Mouse (Mus musculus) layer of hippocampus, adult 8-10 months (tissue): ENCODE data around the gene Sh3kbp1. TPM values are rescaled to one million over a fixed set of nuclear protein-coding genes. Genes with fewer than 3 reads are reported as not detected.
A peak's percentile ranks its signal among the peaks of the same experiment; 100 is the strongest.

Experiments used
- DNase-seq, 2 experiments: peaks; one replicate each; pipeline ENCODE4 v3.0.0; 2022; ENCODE audit warnings: low spot score in 2 of 2
- total RNA-seq, 4 experiments: library from RNA; stranded (reverse); gene quantifications; 2 replicates each; pipeline ENCODE4 v1.2.4; 2022

Gene Sh3kbp1
- total RNA-seq, 4 experiments from 2014 or later = 36.8 to 41.6 (median 37.9) TPM

DNA sequence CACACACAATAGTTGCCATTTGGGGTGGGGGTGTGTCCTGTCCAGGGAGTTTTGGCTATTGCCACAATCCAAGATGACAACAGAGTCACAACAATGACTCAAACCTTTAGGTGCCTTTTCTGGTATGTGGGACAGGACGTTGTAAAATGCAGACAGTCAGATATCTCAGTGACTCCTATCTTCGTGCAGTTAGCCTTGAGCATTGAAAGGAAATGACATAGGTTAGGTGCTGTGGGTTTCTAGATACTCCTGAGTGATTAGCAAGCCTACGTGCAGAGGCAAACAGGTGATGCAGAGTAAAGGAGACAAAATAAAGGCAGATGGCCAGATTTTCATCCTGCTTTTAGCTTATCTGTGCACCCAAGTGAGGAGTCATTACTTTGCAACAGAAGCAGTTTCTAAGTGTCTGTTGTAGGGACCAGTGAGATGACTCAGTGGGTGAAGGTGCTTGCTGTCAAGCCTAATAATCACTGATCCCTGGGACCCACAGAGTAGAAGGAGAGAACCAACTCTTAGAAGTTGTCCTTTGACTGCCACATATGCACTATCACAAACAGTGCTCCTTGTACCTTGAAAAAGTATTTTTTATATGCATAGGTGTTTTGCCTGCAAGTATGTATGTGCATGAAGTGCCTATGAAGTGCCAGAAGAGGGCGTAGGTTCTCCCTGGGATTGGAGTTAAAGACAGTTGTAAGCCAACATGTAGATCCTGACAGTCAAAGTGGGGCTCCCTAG lies 50.7 kb downstream of the Sh3kbp1 start:
- DNase-seq = no peak

GRCm38 (mm10) chrX:159678320-159678835 lies 51.3 kb downstream of the Sh3kbp1 start:
- DNase-seq = no peak

DNA sequence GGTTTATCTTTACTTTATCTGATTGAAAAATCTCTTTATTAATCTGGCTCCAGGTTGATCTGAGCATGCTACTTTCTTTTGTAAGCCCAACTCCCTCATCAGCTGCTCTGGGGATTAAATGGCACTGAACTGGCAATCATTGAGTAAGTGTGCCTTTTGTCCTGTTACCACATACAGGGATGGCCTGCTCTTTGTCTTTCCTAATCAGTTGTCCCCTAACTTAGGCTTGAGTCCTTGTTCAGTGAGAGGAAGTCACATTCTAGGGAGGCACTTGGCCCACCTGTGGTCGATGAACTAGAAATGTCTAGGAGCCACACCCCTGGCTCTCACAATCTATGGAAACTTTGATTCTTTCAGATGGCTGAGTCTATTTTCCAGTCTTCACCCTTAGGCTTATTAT lies 58.4 kb downstream of the Sh3kbp1 start:
- no peak for DNase-seq

- no peak for DNase-seq
These were observed 59.8 kb downstream of the Sh3kbp1 start for GRCm38 (mm10) chrX:159686850-159687249.

DNA sequence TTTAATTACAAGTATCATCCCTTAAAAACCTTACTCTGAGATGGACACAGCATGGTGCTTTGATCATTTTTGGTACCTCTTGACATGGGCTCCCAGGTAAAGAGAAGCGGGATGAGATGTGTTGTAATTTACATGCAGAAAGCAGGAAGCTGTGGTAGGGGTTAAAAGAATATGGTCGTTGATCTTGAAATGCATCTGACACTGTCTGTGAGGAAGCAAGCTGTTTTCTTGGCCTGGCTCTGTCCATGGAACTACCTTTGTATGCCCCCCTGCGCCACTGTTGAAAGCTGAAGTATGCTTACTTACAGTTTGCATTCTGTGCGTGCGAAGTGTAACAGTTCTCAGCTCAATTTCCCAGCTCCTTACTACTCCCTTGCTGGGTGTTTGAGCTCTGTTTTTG lies 61.6 kb downstream of the Sh3kbp1 start:
- DNase-seq = no peak

DNA sequence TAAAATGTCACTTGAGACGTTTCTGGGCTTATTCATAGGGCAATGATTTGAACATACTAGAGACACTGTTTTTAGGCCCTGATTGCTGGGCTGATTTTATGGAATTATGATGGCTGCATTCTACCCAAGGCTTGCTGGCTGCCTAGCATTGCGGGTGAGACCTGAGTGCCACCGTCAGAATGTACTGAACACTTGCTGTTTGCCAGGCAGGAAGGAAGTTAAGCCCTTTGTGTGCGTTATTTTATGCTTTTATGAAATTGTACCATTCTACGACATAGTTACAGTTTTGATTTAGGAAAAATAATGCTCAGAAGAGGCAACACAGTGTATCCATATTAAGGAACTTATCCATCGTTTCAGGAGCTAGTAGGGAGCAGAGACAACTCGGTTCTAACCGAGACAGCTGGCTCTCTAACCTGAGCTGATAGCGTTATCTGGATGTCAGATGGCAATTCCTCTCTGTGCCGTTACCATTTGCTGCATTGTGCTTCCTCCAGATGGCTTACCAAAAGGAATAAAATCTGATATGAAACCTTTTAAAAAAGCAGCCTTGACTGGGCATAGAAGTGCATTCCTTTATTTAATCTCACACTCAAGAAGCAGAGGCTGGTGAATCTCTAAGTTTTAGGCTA lies 62.8 kb downstream of the Sh3kbp1 start:
- peak in 1 of 2 experiments; percentile 28 for DNase-seq

DNA sequence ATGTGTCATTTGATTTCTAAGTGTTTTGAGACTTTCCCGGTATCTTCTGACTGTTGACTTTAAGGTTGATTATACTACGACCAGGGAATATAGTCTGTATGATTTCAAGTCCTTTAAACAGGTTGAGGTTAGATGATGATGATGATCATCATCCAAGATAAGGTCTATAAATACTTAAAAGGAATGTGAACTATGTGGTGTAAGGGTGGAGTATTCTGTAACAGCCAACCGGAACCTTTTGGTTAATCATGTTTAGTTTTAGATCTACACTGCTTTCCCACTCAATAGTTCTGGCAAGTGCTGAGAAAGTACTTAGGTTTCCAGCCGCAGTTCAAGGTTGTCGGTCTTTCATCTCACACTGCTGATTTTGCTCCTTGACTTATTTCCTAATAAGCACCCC lies 66.1 kb downstream of the Sh3kbp1 start:
- no peak for DNase-seq

GRCm38 (mm10) chrX:159696545-159696944 lies 69.5 kb downstream of the Sh3kbp1 start:
- no peak for DNase-seq

DNA sequence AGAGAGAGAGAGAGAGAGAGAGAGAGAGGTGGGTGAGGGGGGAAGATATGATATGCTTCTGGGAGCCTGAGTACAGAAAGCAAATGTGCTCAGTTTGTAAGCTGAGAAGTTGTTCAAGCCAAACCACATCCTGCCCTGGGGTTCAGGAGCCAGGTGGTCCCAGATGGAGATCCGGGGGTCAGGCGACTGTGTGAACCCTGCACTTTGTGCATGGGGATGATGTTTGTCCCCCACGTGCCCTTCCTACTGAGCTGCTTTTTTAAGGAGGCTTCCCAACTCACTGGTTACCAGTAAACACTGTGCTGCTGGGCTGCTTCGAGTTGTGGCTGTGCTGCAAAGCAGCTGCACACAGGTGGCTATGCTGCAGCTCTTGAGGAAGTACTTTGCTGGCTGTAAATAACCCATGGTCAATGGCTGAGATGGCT lies 70.0 kb downstream of the Sh3kbp1 start:
- DNase-seq = no peak

GRCm38 (mm10) chrX:159702850-159703249 lies 75.8 kb downstream of the Sh3kbp1 start:
- DNase-seq = no peak

- no peak for DNase-seq
These were observed 77.4 kb downstream of the Sh3kbp1 start for GRCm38 (mm10) chrX:159704381-159705004.

DNA sequence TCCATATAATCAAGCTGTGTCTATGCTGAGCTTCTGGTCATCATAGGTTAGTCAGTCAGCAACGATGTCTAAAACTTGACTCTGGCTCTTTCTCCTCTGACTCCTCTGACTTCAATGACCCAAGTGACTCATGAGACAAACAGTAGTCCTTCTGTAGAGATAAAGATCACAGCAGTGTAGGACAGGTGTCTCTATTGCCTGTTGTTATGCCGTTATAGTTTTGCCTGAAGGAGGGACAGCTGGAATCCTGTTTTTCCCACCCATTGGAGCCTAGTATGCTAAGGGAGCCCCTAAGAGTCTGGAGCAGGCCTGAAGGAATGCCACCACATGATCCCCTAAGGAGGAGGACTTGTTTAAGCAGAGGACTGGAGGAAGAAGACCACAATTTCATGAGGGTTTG lies 78.3 kb downstream of the Sh3kbp1 start:
- no peak for DNase-seq

DNA sequence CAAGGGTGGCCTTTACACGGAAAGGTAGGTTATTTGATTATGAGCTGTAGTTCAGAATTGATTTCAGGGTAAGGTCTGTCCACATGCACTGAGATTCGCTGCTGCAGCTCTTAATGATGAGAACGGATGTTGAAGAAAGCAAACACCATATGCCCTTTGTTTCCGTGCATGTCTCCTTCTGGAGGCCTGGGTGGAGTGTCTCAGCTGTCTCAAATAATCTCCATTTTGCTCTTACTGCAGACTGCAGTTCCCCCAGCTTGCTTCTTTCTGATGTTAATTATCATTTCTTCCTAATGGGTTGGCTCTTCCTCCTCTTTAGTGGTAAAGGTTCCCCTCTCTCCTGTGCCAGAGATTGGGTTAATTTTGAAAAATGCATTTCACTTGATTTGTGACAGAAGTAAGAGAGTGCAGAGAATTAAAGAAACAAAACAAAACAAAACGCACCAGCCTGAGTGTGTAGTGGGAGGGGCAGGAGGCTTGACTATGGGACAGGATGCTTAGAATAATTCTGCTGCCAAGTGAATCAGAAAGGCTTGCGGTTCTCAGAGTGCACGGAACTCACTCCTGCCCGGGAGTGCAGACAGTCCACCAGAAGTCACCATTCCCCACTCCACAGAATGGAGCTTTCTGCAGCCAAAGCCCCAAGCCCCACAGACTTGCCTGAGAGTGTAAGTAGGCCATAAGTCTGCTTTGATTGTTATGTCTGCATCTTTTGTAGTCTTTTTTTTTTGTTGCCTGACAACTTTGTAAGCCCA lies 81.2 kb downstream of the Sh3kbp1 start:
- DNase-seq = no peak

GRCm38 (mm10) chrX:159709296-159709695 lies 82.2 kb downstream of the Sh3kbp1 start:
- no peak for DNase-seq

DNA sequence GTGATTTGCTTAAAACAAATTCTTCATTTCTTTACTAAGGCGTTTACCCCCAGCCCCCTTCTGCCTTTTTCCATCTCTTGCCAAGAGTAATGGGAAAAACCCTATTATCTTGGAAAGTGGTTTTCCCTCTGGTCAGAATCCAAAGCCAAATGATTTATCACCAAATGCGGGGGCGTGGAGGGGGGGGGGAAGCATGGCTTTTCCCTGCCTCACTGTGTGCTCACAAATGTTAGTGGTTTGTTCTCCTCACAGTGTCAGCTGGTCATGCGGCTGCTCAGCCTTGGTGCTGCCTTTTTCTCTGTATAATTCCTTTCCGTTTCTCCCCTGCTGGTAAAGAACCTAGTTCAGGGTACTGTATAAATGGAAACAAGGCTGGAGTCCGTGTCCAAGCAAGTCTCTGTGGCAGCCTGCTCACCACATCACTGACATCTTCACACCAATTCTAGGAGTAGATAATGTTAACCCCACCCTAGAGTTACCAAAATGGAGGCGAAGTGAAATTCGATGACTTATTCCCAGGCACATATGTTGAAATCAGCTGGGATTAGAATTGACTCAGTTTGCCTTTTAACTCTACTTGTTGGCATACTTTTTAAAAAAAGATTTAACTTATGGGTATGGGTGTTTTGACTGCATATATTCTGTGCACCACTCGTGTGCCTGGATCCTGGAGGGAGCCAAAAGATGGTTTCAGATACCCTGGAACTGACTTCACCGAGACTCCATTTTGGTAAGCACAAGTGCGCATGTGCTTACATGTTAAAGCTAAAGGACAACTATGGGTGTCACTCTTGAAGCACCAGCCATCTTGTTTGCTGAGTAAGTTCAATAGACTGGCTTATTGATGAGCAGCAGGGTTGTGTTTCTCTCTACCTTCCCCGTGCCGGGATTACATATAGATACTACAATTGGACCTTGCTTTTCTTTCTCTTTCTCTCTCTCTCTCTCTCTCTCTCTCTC lies 84.3 kb downstream of the Sh3kbp1 start:
- no peak for DNase-seq

DNA sequence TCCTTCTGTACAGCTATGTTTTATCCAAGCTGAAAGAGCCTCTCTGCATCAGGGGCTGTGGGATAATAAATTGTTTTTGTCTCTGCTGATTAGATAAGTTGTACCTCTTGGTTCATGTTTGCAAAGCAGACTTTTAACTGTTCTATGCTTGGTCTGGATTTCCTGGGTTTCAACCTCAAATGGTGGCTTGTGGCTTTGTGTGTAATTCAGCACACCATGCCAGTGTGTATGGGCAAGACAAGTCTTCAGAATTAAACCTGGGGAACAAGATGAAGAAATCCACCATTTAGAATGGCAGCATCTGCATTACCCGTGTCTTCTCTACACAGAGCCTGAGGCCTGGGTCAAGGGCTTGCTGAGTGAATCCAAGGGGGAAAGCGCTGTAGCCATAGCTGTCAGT lies 86.1 kb downstream of the Sh3kbp1 start:
- DNase-seq = no peak

DNA sequence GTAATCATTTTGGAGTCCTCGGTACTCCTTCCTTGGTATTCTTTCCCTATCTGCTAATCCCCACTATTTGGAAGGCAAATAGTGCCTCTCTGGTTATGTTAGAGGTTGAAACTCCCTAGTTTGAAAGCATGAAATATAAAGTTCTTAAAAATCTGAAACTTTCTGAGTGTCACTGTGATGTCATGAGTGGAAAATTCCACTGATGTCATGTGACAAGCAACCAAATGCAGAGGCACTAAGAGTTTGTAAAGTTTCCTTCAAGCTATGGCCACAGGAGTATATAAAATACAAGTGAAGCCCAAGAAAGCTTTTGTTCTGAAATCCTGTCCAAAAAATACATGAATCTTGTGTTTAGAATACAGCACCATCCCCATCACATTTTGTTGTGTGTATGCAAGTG lies 94.3 kb downstream of the Sh3kbp1 start:
- DNase-seq = no peak

DNA sequence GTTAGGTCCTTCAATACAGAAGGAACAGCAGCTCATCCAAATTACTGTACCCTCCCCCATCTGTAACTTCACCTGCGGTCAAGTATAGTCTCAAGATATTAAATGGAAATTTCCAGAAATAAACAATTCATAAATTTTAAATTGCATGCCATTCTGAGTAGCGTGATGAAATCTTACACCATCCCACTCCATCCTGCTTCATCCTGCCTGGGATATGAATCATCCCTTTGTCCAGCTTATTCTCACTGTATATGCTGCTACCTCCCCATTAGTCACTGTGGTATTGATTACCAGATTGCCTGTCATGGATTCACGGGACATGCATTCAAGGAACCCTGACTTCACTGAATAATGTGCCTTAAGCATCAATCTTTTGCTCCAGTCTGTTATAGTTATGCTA lies 104.3 kb downstream of the Sh3kbp1 start:
- no peak for DNase-seq

GRCm38 (mm10) chrX:159732845-159733244 lies 105.8 kb downstream of the Sh3kbp1 start:
- DNase-seq = no peak

GRCm38 (mm10) chrX:159733948-159734347 lies 106.9 kb downstream of the Sh3kbp1 start:
- no peak for DNase-seq
